Mouse (Mus musculus) forebrain, embryonic 12.5 days (tissue): ENCODE results near the gene Thoc5. TPM values are rescaled to one million over a fixed set of nuclear protein-coding genes. Genes with fewer than 3 reads are reported as not detected.
A peak's percentile ranks its signal among the peaks of the same experiment; 100 is the strongest.

Source experiments
- ATAC-seq: fragments of 200-750 bp; cut with Nextera tagmentation; 2 replicates; pipeline ENCODE4 v1.8.0; 2017; ENCODE audit warnings: moderate TSS enrichment; ENCODE audit not compliant: low FRiP score
- H3K27ac ChIP-seq: fragments of 300-500 bp; sonication (generic); 2 replicates; pipeline ENCODE4 v1.5.1; 2016; ENCODE audit warnings: mild to moderate bottlenecking
- H3K27me3 ChIP-seq: fragments of 300-500 bp; sonication (generic); 2 replicates; pipeline ENCODE4 v1.6.1; 2016; ENCODE audit warnings: mild to moderate bottlenecking
- H3K36me3 ChIP-seq: fragments of 300-500 bp; sonication (generic); replicated peaks from 2 replicates; pipeline ENCODE4 v1.6.1; 2016; ENCODE audit warnings: mild to moderate bottlenecking
- H3K4me1 ChIP-seq: fragments of 300-500 bp; sonication (generic); 2 replicates; pipeline ENCODE4 v1.6.1; 2016
- H3K4me2 ChIP-seq: fragments of 300-500 bp; sonication (generic); 2 replicates; pipeline ENCODE4 v1.6.1; 2016; ENCODE audit warnings: mild to moderate bottlenecking, moderate library complexity
- H3K4me3 ChIP-seq: fragments of 300-500 bp; sonication (generic); replicated peaks from 2 replicates; pipeline ENCODE4 v1.5.1; 2016; ENCODE audit warnings: mild to moderate bottlenecking
- H3K9ac ChIP-seq: fragments of 300-500 bp; sonication (generic); 2 replicates; pipeline ENCODE4 v1.6.1; 2016; ENCODE audit warnings: mild to moderate bottlenecking
- H3K9me3 ChIP-seq: fragments of 300-500 bp; sonication (generic); 2 replicates; pipeline ENCODE4 v1.6.1; 2016
- WGBS: fragments of 180-500 bp; shearing (Covaris S2); methylation state at CpG from one replicate; pipeline ENCODE4 v1.1.7; 2016; 5-methylcytosine and 5-hydroxymethylcytosine counted together
- microRNA-seq: library from miRNA; unstranded; fragments of <30 nt; microRNA quantifications from one replicate; pipeline ENCODE4, GENCODE M21; 2017
- polyA plus RNA-seq: library from polyadenylated mRNA; unstranded; fragments of >200 nt; fragmentation: Nextera tagmentation; extraction: Ambion mirVana; gene quantifications from 2 replicates; pipeline ENCODE4 v1.2.1, GENCODE M21; 2016

The Thoc5 gene
- polyA plus RNA-seq, 1 experiment from 2014 or later: 55.2 TPM

DNA sequence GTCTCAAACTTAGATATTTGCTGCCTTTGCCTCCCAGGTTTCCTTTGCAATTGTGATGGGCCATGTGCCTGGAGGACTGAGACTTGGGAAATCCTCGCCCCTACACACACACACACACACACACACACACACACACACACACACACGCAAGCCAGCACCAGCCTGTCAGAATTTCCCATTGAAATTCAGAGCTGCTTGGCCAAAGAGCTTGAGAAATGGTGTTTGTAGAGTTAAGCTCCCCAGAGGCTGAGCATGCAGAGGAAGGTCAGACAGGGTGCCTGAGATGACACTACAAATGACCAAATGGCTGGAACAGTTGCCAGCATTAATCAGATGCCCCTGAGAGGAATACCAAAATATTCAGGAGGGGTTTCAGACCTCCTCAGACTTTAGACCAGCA, 71.2 kb downstream of the Thoc5 start:
- H3K9me3 ChIP-seq: no peaks in the 10 kb centered on the region
- no peak overlapping the region for H3K4me3 ChIP-seq
- H3K36me3 ChIP-seq: no peaks in the 10 kb centered on the region
- no peak overlapping the region for H3K27ac ChIP-seq
- 81% methylated on average over 2 of the region's 2 CpGs for WGBS
- H3K4me2 ChIP-seq: no peak overlapping the region
- H3K27me3 ChIP-seq: no peaks in the 10 kb centered on the region
- H3K9ac ChIP-seq: no peak overlapping the region
- no peaks in the 10 kb centered on the region for H3K4me1 ChIP-seq
- no peak for ATAC-seq

DNA sequence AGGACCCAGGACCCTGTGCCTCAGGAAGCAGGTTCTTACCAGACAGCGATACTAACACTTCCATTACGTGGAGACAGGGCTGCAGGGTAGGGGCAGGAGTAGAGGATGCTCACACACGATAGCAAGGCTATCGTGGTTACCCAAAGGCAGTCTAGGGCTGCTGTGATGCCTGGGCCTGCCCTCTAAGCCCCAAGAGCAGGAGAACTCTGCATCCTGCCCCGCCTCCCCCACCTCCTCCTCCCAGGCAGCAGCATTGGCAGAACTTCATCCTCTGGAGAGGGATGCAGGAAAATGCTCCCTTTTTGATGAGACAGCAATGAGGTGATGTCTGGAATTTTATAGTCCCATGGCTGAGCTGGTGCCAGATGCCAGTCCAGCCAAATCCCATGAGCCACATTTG, 71.8 kb downstream of the Thoc5 start:
- Histone ChIP-seq H3K27ac (no peak overlapping the region), H3K4me2 (no peak overlapping the region), H3K27me3 (no peaks in the 10 kb centered on the region), H3K9me3 (no peaks in the 10 kb centered on the region), H3K9ac (no peak overlapping the region), H3K4me3 (no peak overlapping the region), H3K4me1 (no peaks in the 10 kb centered on the region), H3K36me3 (no peaks in the 10 kb centered on the region)
- WGBS: 63% methylated on average over 5 of the region's 5 CpGs
- no peak for ATAC-seq

DNA sequence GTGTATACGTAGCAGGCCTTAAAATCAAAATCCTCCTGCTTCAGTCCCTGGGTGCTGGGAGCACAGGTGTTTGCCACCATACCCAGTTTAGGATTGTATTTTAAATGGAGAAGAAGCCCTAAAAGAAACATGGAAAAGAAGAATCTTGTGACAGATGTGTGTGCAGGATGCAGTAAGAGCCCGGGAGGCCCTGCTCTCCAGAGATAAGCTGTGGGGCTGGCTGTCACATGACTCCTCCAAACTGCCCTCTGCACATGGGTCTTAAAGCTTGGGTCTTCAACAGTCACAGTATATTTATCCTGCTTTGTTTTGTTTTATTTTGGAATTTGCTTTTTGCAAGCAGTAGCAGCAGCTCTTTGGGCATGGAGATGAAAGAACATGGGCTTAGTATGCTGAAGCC, 72.4 kb downstream of the Thoc5 start:
- H3K4me1 ChIP-seq: no peaks in the 10 kb centered on the region
- ATAC-seq: no peak
- no peak overlapping the region for H3K9ac ChIP-seq
- H3K9me3 ChIP-seq: no peaks in the 10 kb centered on the region
- no peaks in the 10 kb centered on the region for H3K36me3 ChIP-seq
- no peak overlapping the region for H3K4me3 ChIP-seq
- H3K4me2 ChIP-seq: no peak overlapping the region
- 66% methylated on average over 2 of the region's 2 CpGs for WGBS
- H3K27me3 ChIP-seq: no peaks in the 10 kb centered on the region
- H3K27ac ChIP-seq: no peak overlapping the region

DNA sequence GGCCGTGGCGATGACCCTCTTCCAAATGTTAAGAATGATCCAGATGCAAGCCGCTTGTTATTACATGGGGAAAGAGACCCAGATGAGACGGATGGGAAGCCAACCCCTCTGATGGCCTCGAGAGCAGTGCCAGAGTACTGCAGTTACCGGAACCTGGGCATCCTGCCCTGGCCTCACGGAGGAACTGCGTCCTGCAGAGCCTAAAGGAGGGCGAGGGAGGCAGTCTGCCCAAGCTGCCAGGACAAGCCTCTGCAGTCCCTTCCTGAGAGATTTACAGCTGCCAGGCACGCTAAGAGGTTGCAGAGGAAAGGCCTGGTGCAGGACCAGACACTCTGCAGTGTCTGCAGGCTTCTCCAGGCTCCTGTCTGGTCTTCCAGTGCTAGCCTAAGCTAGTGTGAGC, 73.3 kb downstream of the Thoc5 start:
- Histone ChIP-seq H3K27me3 (no peaks in the 10 kb centered on the region), H3K9ac (no peak overlapping the region), H3K4me3 (no peak overlapping the region), H3K36me3 (no peaks in the 10 kb centered on the region), H3K4me2 (no peak overlapping the region), H3K4me1 (no peaks in the 10 kb centered on the region), H3K9me3 (no peaks in the 10 kb centered on the region), H3K27ac (no peak overlapping the region)
- no peak for ATAC-seq
- 82% methylated on average over 10 of the region's 10 CpGs for WGBS

DNA sequence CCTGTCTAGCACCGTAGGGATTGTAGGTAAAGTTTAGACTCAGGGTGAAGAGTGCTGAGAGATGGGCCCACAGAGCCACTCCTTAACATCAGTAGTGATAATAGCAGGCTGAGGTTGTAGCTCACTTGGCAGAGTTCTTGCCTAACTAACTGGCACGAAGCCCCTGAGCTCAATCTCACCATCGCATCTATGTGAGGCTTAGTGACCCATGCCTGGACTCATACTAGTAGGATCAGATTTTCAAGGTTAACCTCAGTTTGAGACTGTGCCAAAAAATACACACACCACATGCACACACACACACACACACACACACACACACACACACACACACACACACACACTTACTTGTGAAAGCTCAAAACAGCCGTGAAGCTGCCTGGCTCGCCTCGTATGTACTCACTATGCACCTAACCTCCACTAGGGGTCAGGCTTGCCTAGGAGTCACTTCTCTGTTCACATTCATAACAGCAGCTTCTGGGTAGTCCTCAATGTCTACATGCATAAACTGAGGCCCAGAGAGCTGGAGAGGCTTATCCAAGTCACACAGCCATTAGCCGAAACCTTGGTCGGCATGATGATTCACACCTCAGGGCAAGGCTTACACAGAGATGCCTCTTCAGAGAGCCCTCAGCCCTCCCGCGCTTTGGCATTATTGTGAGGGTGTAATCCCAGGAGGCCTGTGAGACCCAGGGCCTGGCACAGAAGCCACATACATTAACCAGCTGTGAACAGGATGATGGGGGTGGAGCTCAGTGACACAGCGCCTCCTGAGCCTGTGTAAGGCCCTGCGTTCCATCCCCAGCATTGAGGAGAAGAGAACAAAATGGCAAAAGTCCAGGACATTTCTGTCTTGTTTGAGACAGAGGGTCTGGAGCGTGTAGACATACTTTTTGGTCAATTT, 78.1 kb downstream of the Thoc5 start:
- H3K4me1 ChIP-seq: 0 out of 2 replicates have a peak, but pooled peaks cover 3% of the 10 kb centered on the region
- no peak for ATAC-seq
- no peak overlapping the region for H3K4me2 ChIP-seq
- no peaks in the 10 kb centered on the region for H3K27me3 ChIP-seq
- WGBS: 63% methylated on average over 13 of the region's 13 CpGs
- no peak overlapping the region for H3K4me3 ChIP-seq
- no peak overlapping the region for H3K27ac ChIP-seq
- no peaks in the 10 kb centered on the region for H3K9me3 ChIP-seq
- H3K36me3 ChIP-seq: no peaks in the 10 kb centered on the region
- no peak overlapping the region for H3K9ac ChIP-seq

DNA sequence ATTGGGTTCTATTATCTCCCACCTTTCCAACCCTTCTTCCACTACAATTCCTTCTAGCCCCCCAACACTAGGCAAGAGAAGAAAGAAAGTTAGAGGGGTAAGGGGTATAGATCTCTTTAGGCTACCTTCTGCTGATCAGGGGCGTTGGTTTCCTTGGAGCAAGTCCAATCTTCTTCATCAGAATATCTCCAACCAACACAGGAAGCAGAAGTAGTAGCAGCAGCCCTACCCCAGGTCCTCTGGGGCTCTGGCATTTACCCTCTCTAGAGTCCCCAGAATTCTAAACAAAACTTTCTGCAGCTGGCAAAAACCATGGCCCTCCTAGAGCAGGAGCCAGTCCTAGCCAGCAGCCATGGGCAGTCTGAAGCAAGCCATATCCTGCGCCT, 78.7 kb downstream of the Thoc5 start:
- H3K27me3 ChIP-seq: no peaks in the 10 kb centered on the region
- H3K9me3 ChIP-seq: no peaks in the 10 kb centered on the region
- no peak for ATAC-seq
- no peaks in the 10 kb centered on the region for H3K36me3 ChIP-seq
- H3K9ac ChIP-seq: no peak overlapping the region
- H3K4me2 ChIP-seq: no peak overlapping the region
- 0 out of 2 replicates have a peak, but pooled peaks cover 3% of the 10 kb centered on the region for H3K4me1 ChIP-seq
- 80% methylated on average over 2 of the region's 2 CpGs for WGBS
- H3K4me3 ChIP-seq: no peak overlapping the region
- H3K27ac ChIP-seq: no peak overlapping the region

DNA sequence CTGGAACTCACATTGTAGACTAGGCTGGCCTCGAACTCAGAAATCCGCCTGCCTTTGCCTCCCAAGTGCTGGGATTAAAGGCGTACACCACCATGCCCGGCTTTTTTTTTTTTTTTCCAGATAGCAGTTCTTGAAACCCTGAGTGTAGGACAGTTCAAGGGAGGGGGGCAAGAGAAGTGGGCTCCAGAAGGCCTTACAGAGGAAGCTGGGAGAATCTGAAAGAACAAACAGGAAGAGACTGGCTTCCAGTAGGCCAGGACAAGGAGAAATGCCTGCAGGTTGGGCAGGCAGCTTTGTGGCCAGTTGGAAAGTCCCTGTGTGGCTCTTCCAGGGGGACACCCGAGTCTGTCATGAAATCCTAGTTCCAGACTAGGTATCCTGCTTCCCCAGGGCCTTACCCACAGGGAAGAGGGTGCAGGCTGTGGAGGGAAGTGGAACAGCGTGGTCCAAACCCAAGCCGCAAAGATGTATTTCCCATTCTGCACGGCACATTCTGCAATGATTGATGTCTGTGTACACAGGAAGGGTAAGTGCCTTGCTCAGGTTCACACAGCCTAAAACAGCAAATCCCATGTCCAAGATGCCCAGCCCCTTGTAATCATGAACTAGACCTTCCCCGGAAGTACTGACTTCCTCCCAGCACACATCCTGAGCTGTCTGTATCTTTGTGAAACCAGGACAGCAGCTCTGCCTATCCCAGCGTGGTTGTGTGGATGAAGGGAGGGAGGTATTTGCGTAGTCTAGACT, 79.4 kb downstream of the Thoc5 start:
- no peak for ATAC-seq
- 85% methylated on average over 11 of the region's 11 CpGs for WGBS

DNA sequence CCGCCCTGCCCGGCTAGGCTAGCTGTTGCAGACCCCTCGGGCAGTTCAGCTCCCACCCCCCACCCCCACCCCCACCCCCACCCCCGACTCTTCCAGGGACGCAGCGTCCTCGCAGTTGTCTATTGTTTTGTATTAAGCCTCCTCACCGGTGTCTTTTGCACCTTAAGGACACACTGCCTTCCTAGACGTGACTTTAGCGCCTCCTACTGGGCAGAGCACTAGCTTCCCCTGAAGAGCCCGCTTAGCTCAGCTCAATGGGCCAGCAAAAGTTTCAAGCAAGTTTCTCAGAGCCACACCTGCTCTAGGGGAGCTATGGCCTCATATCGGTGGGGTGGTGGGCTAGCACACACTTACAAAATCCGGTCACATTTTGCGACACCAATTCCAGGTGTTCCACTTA, 80.5 kb downstream of the Thoc5 start:
- Histone ChIP-seq H3K9ac (no peak overlapping the region), H3K4me3 (peak overlapping the region; percentile 15; the same call in 1 of the 2 replicates)
- 6% methylated on average over 14 of the region's 14 CpGs for WGBS

More for the DNA sequence above, 79.4 kb downstream of the Thoc5 start:
- Histone ChIP-seq H3K27me3 (no peaks in the 10 kb centered on the region), H3K27ac (no peak overlapping the region), H3K4me3 (no peak overlapping the region), H3K9ac (no peak overlapping the region), H3K4me2 (no peak overlapping the region), H3K4me1 (0 out of 2 replicates have a peak, but pooled peaks cover 3% of the 10 kb centered on the region), H3K36me3 (no peaks in the 10 kb centered on the region), H3K9me3 (no peaks in the 10 kb centered on the region)

More for the DNA sequence above, 80.5 kb downstream of the Thoc5 start:
- Histone ChIP-seq H3K27me3 (no peaks in the 10 kb centered on the region), H3K4me1 (0 out of 2 replicates have a peak, but pooled peaks cover 3% of the 10 kb centered on the region), H3K36me3 (no peaks in the 10 kb centered on the region), H3K4me2 (peak overlapping the region; percentile 45), H3K27ac (no peak overlapping the region), H3K9me3 (no peaks in the 10 kb centered on the region)
- 0 out of 2 replicates have a peak, but pooled peaks have one; percentile 55 for ATAC-seq

Small RNAs within 50 kb of the gene (microRNA-seq; reads per million reads assigned to microRNA genes)
- not detected for gene Mir6918

Other genes starting within 250 kb of the Thoc5 start
- gene Uqcr10, start 191.0 kb upstream of the Thoc5 start, polyA plus RNA-seq: 510 and 566 TPM in 2 replicates
- 74.0 and 75.0 TPM in 2 replicates for gene Zmat5, start 190.6 kb upstream of the Thoc5 start, polyA plus RNA-seq
- 0.62 and 0.64 TPM in 2 replicates for gene Cabp7, start 148.5 kb upstream of the Thoc5 start, polyA plus RNA-seq
- gene Nf2, start 45.8 kb upstream of the Thoc5 start, polyA plus RNA-seq: 72.1 and 75.6 TPM in 2 replicates
- gene Nipsnap1, start 21.4 kb upstream of the Thoc5 start, polyA plus RNA-seq: 95.5 and 99.9 TPM in 2 replicates
- 0.36 and 0.47 TPM in 2 replicates for gene Nefh, start 52.7 kb downstream of the Thoc5 start, polyA plus RNA-seq
- 67.9 and 76.7 TPM in 2 replicates for gene Ap1b1, start 91.5 kb downstream of the Thoc5 start, polyA plus RNA-seq
- 0.18 and 0.59 TPM in 2 replicates for gene Rasl10a, start 162.8 kb downstream of the Thoc5 start, polyA plus RNA-seq
- 28.5 and 31.8 TPM in 2 replicates for gene Gas2l1, start 170.0 kb downstream of the Thoc5 start, polyA plus RNA-seq
- 27.5 and 27.6 TPM in 2 replicates for gene Rhbdd3, start 203.6 kb downstream of the Thoc5 start, polyA plus RNA-seq
- 915 and 936 TPM in 2 replicates for gene Ewsr1, start 203.9 kb downstream of the Thoc5 start, polyA plus RNA-seq